Mouse (Mus musculus) kidney, postnatal 0 days (tissue): ENCODE measurements around the gene Kdf1. TPM values are rescaled to one million over a fixed set of nuclear protein-coding genes. Genes with fewer than 3 reads are reported as not detected.
A peak's percentile ranks its signal among the peaks of the same experiment; 100 is the strongest.

Experiments used
- ATAC-seq: fragments of 200-750 bp; cut with Nextera tagmentation; replicated peaks from 2 replicates; pipeline ENCODE4 v1.8.0; 2017; ENCODE audit warnings: low read depth, moderate number of reproducible peaks, moderate TSS enrichment, moderate library complexity; ENCODE audit not compliant: low FRiP score
- DNase-seq: peaks from one replicate; pipeline ENCODE4 v3.0.0-alpha.2; 2016; ENCODE audit warnings: low spot score
- H3K27ac ChIP-seq: fragments of 300-500 bp; sonication (generic); 2 replicates; pipeline ENCODE4 v1.5.1; 2014; ENCODE audit warnings: mild to moderate bottlenecking
- H3K27me3 ChIP-seq: fragments of 300-500 bp; sonication (generic); 2 replicates; pipeline ENCODE4 v1.6.1; 2014; ENCODE audit warnings: low read length, mixed read lengths; ENCODE audit not compliant: insufficient read depth
- H3K36me3 ChIP-seq: fragments of 300-500 bp; sonication (generic); 2 replicates; pipeline ENCODE4 v1.6.1; 2014; ENCODE audit warnings: low read length, mixed read lengths; ENCODE audit not compliant: insufficient read depth
- H3K4me1 ChIP-seq: fragments of 300-500 bp; sonication (generic); replicated peaks from 2 replicates; pipeline ENCODE4 v1.6.1; 2014; ENCODE audit warnings: antibody characterized with exemption, low read length, mixed read lengths; ENCODE audit not compliant: insufficient read depth
- H3K4me2 ChIP-seq: fragments of 300-500 bp; sonication (generic); 2 replicates; pipeline ENCODE4 v1.6.1; 2014; ENCODE audit warnings: mild to moderate bottlenecking, low read length, moderate library complexity, mixed read lengths
- H3K4me3 ChIP-seq: fragments of 300-500 bp; sonication (generic); replicated peaks from 2 replicates; pipeline ENCODE4 v1.5.1; 2014; ENCODE audit warnings: low read depth, low read length
- H3K9ac ChIP-seq: fragments of 300-500 bp; sonication (generic); 2 replicates; pipeline ENCODE4 v1.6.1; 2014; ENCODE audit warnings: low read depth, low read length
- H3K9me3 ChIP-seq: fragments of 300-500 bp; sonication (generic); replicated peaks from 2 replicates; pipeline ENCODE4 v1.6.1; 2016; ENCODE audit warnings: low read length, inconsistent platforms, mixed read lengths
- CTCF ChIP-seq: IDR thresholded peaks from 2 replicates; pipeline ENCODE4 v1.5.1; 2016; ENCODE audit warnings: antibody characterized with exemption, low read depth, mild to moderate bottlenecking, moderate library complexity
- WGBS: fragments of 180-500 bp; shearing (Covaris S2); extraction: QIAGEN DNeasy Blood & Tissue Kit; methylation state at CpG from one replicate; pipeline ENCODE4 v1.1.7; 2014; 5-methylcytosine and 5-hydroxymethylcytosine counted together
- polyA plus RNA-seq: library from polyadenylated mRNA; unstranded; fragments of >200 nt; fragmentation: Nextera tagmentation; extraction: Ambion mirVana; gene quantifications from 2 replicates; pipeline ENCODE4 v1.2.1, GENCODE M21; 2015

Gene Kdf1
- polyA plus RNA-seq, 1 experiment from 2014 or later = 38.7 TPM

- H3K27ac ChIP-seq = no peak overlapping the region
- WGBS = 58% methylated on average over 1 of the region's 1 CpGs
- TF ChIP-seq CTCF = no peak
- no peaks in the 10 kb centered on the region for H3K27me3 ChIP-seq
- H3K9ac ChIP-seq = no peak overlapping the region
- no peaks in the 10 kb centered on the region for H3K36me3 ChIP-seq
- no peaks in the 10 kb centered on the region for H3K4me1 ChIP-seq
- ATAC-seq (no peak), DNase-seq (no peak)
- H3K9me3 ChIP-seq = no peaks in the 10 kb centered on the region
- no peak overlapping the region for H3K4me2 ChIP-seq
- H3K4me3 ChIP-seq = no peak overlapping the region
These were observed 33.3 kb downstream of the Kdf1 start for GRCm38 (mm10) chr4:133552029-133552428.

- Histone ChIP-seq H3K4me2 (no peak within 1 kb of the TSS), H3K4me3 (no peak within 1 kb of the TSS)
- no peak for DNase-seq
These were observed 34.1 kb downstream of the Kdf1 start, which contains the start of gene Nr0b2 for GRCm38 (mm10) chr4:133552768-133553447. Gene Nr0b2, plus strand, starts transcription at chr4:133553376.

GRCm38 (mm10) chr4:133553448-133554330 lies 34.9 kb downstream of the Kdf1 start:
- H3K9ac ChIP-seq = no peak overlapping the region
- no peak for TF ChIP-seq CTCF
- H3K36me3 ChIP-seq = no peaks in the 10 kb centered on the region
- H3K4me1 ChIP-seq = no peaks in the 10 kb centered on the region
- no peak overlapping the region for H3K4me2 ChIP-seq
- WGBS = 72% methylated on average over 19 of the region's 19 CpGs
- H3K4me3 ChIP-seq = no peak overlapping the region
- H3K27me3 ChIP-seq = no peaks in the 10 kb centered on the region
- H3K9me3 ChIP-seq = no peaks in the 10 kb centered on the region
- no peak overlapping the region for H3K27ac ChIP-seq
- no peak for ATAC-seq
- DNase-seq = no peak

More at GRCm38 (mm10) chr4:133552768-133553447, 34.1 kb downstream of the Kdf1 start, which contains the start of gene Nr0b2:
- no peak for ATAC-seq
- no peak within 1 kb of the TSS for H3K9ac ChIP-seq
- no peaks in the 10 kb centered on the region for H3K9me3 ChIP-seq
- WGBS = 53% methylated on average over 10 of the region's 10 CpGs
- H3K36me3 ChIP-seq = no peaks in the 10 kb centered on the region
- TF ChIP-seq CTCF = no peak
- H3K4me1 ChIP-seq = no peaks in the 10 kb centered on the region
- H3K27me3 ChIP-seq = no peaks in the 10 kb centered on the region
- H3K27ac ChIP-seq = no peak within 1 kb of the TSS

- ATAC-seq = peak; percentile 31; the same call in 1 of the 2 replicates
These were observed 38.4 kb downstream of the Kdf1 start for GRCm38 (mm10) chr4:133557041-133557717.

GRCm38 (mm10) chr4:133559846-133560245 lies 41.1 kb downstream of the Kdf1 start:
- no peak overlapping the region for H3K9ac ChIP-seq
- H3K4me3 ChIP-seq = no peak overlapping the region
- H3K27me3 ChIP-seq = no peaks in the 10 kb centered on the region
- no peak for TF ChIP-seq CTCF
- no peak for ATAC-seq
- H3K36me3 ChIP-seq = no peaks in the 10 kb centered on the region
- H3K27ac ChIP-seq = no peak overlapping the region
- no peaks in the 10 kb centered on the region for H3K9me3 ChIP-seq
- H3K4me2 ChIP-seq = no peak overlapping the region
- WGBS = 76% methylated on average over 4 of the region's 4 CpGs
- H3K4me1 ChIP-seq = no peaks in the 10 kb centered on the region
- DNase-seq = no peak

More at GRCm38 (mm10) chr4:133557041-133557717, 38.4 kb downstream of the Kdf1 start:
- Histone ChIP-seq H3K4me2 (no peak overlapping the region), H3K27me3 (no peaks in the 10 kb centered on the region), H3K4me3 (no peak overlapping the region), H3K27ac (no peak overlapping the region), H3K4me1 (no peaks in the 10 kb centered on the region), H3K9me3 (no peaks in the 10 kb centered on the region), H3K9ac (peak overlapping the region; percentile 23; the same call in 1 of the 2 replicates), H3K36me3 (no peaks in the 10 kb centered on the region)
- WGBS = 35% methylated on average over 10 of the region's 10 CpGs
- no peak for DNase-seq
- TF ChIP-seq CTCF = no peak

- H3K9ac ChIP-seq = no peak overlapping the region
- H3K27me3 ChIP-seq = no peaks in the 10 kb centered on the region
- DNase-seq = no peak
- no peak overlapping the region for H3K27ac ChIP-seq
- no peak overlapping the region for H3K4me2 ChIP-seq
- ATAC-seq = no peak
- no peaks in the 10 kb centered on the region for H3K36me3 ChIP-seq
- 54% methylated on average over 4 of the region's 4 CpGs for WGBS
- H3K4me3 ChIP-seq = no peak overlapping the region
- H3K4me1 ChIP-seq = no peaks in the 10 kb centered on the region
- TF ChIP-seq CTCF = no peak
- no peaks in the 10 kb centered on the region for H3K9me3 ChIP-seq
These were observed 42.9 kb downstream of the Kdf1 start for GRCm38 (mm10) chr4:133561622-133562021.
